Mouse (Mus musculus): ENCODE measurements at regions not wholly inside any gene's neighbourhood (a gene's known extent, or its start where the extent isn't known, plus 50 kb on each side); places are given as distances from the start of the nearest gene placed in this dataset.

DNA sequence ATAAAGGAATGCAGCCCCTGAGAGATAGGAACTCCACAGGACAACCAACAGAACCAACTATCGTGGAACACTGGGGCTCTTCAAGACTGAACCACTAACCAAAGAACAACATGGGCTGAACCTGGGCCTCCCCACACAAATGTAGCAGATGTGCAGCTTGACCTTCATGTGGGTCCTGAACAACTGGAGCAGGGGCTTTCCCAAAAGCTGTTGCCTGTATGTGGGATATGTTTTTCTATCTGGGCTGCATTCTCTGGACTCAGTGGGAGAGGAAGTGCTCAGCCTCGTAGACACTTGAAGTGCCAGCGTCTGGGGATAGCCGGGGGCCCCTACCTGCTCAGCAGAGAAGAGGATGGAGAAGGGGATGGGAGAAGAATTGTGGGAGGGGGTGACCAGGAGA, 149.2 kb upstream of the Trib2 start:
- TF ChIP-seq CTCF (IDR thresholded peaks at IDR 0.05; ENCODE audit: borderline replicate concordance, extremely low read depth, insufficient read depth, insufficient read length) (no peak), POLR2A (IDR thresholded peaks at IDR 0.05; ENCODE audit: borderline replicate concordance, extremely low read depth, insufficient read depth, insufficient read length, poor library complexity, severe bottlenecking) (no peak)

Measured in brain, embryonic 14.5 days (tissue).